Mouse (Mus musculus) ES-E14 (cell line): Measurements from ENCODE around the gene Npc1l1. TPM values are rescaled to one million over a fixed set of nuclear protein-coding genes. Genes with fewer than 3 reads are reported as not detected.

Experiments
- DNase-seq: peaks from one replicate; pipeline ENCODE4 v3.0.0-alpha.2; 2013; ENCODE audit warnings: low read depth, low spot score
- H3K27ac ChIP-seq: 2 replicates; pipeline ENCODE4 v1.5.1; 2012; ENCODE audit warnings: low read depth, mild to moderate bottlenecking, low read length, moderate library complexity, mixed read lengths; ENCODE audit not compliant: poor library complexity, insufficient read depth, severe bottlenecking
- H3K36me3 ChIP-seq: 2 replicates; pipeline ENCODE4 v1.6.1; 2012; ENCODE audit warnings: mild to moderate bottlenecking, low read length, moderate library complexity, mixed read lengths; ENCODE audit not compliant: control insufficient read depth, poor library complexity, insufficient read depth, severe bottlenecking
- H3K4me1 ChIP-seq, 2 experiments: fragments of 150-350 bp in 1 of 2; sonication (generic) in 1 of 2; 2 replicates each; pipeline ENCODE4 v1.6.1; 2012; ENCODE audit warnings: low read length in 2 of 2, mild to moderate bottlenecking in 1 of 2, mixed read lengths in 1 of 2; ENCODE audit not compliant: control insufficient read depth in 2 of 2, insufficient read depth in 2 of 2, poor library complexity in 1 of 2
- H3K4me3 ChIP-seq, 2 experiments: fragments of 150-350 bp in 1 of 2; sonication (generic) in 1 of 2; 2 replicates each; pipeline ENCODE4 v1.5.1; 2012; ENCODE audit warnings: low read length in 2 of 2, low read depth in 1 of 2, mild to moderate bottlenecking in 1 of 2, mixed read lengths in 1 of 2; ENCODE audit not compliant: insufficient read depth in 1 of 2, poor library complexity in 1 of 2, severe bottlenecking in 1 of 2
- H3K9ac ChIP-seq: 2 replicates; pipeline ENCODE4 v1.6.1; 2012; ENCODE audit warnings: low read depth, mild to moderate bottlenecking, low read length, mixed read lengths; ENCODE audit not compliant: poor library complexity, insufficient read depth, severe bottlenecking
- H3K9me3 ChIP-seq: fragments of 150-350 bp; sonication (generic); 2 replicates; pipeline ENCODE4 v1.6.1; 2012; ENCODE audit warnings: low read depth, mild to moderate bottlenecking, low read length; ENCODE audit not compliant: control insufficient read depth, insufficient read depth
- CHD2 ChIP-seq: IDR thresholded peaks from 2 replicates; pipeline ENCODE4 v1.6.1; 2014; ENCODE audit warnings: mild to moderate bottlenecking, low read depth, low read length, inconsistent platforms
- HCFC1 ChIP-seq: IDR thresholded peaks from 2 replicates; pipeline ENCODE4 v1.6.1; 2012; ENCODE audit warnings: low read length, inconsistent platforms, borderline replicate concordance; ENCODE audit not compliant: insufficient read depth
- MAFK ChIP-seq: IDR thresholded peaks from 2 replicates; pipeline ENCODE4 v1.6.1; 2014; ENCODE audit warnings: mild to moderate bottlenecking, low read depth, low read length, inconsistent platforms; ENCODE audit not compliant: insufficient read depth
- ZC3H11A ChIP-seq: IDR thresholded peaks from 2 replicates; pipeline ENCODE4 v1.6.1; 2012; ENCODE audit warnings: low read depth, mild to moderate bottlenecking, inconsistent platforms, low read length, borderline replicate concordance
- ZNF384 ChIP-seq: IDR thresholded peaks from 2 replicates; pipeline ENCODE4 v1.6.1; 2012; ENCODE audit warnings: low read depth, low read length, inconsistent platforms
- in situ Hi-C, 2 experiments: fragments of 600-800 bp; cut with MboI; formaldehyde crosslinking; loops; one replicate each; pipeline ENCODE4 v1.15.1; 2025; ENCODE audit warnings: low sequenced_read_pairs in 2 of 2, inconsistent platforms in 1 of 2; ENCODE audit not compliant: unreplicated experiment in 2 of 2
- total RNA-seq: library from RNA; depleted of rRNA; stranded (reverse); fragments of 300-350 nt; gene quantifications from 2 replicates; pipeline ENCODE4 v1.2.3, GENCODE M21; 2012

Gene Npc1l1
- total RNA-seq, 1 experiment: 0.40 TPM

DNA sequence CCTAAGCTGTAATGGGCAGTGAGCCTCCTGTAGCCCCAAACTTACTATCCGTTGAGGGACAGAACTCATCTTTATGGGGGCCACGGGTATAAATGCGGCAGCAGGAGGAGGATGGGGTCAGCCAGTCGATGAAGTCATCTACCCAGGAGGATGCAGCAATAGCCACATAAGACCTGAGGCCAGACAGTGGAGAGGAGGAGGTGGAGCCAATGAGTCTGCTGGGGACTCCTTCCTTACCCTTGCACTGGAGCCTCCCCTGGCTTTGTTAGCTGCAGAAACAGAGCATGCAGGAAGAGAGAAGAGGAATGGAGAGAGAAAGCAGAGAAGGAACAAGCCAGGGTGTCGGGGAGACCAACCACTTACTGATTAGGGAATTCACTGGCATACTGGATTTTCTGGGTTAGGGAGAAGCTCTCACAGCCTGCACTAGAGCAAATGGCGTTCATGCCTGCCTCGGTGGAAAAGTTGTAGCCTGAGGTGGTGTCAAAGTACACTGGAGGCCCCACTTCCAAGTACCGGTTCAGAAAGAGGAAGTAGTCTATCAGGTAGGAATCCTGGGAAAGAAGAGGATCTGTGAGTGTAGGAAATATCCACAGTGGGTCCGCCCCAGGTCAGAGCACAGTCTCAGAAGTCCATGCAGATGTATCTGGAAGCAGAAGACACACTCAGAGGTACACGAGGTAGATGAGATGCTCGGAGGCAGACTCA, 11.6 kb downstream of the Npc1l1 start:
- Histone ChIP-seq H3K4me3 (no peak overlapping the region), H3K4me1 (no peaks in the 10 kb centered on the region), H3K9me3 (no peaks in the 10 kb centered on the region), H3K9ac (no peak overlapping the region), H3K36me3 (no peaks in the 10 kb centered on the region), H3K27ac (no peak overlapping the region)
- in situ Hi-C loops: no loop called here
- DNase-seq: no peak
- no peak for TF ChIP-seq CHD2
- TF ChIP-seq HCFC1: no peak
- TF ChIP-seq ZC3H11A: no peak
- TF ChIP-seq MAFK: no peak
- TF ChIP-seq ZNF384: no peak

DNA sequence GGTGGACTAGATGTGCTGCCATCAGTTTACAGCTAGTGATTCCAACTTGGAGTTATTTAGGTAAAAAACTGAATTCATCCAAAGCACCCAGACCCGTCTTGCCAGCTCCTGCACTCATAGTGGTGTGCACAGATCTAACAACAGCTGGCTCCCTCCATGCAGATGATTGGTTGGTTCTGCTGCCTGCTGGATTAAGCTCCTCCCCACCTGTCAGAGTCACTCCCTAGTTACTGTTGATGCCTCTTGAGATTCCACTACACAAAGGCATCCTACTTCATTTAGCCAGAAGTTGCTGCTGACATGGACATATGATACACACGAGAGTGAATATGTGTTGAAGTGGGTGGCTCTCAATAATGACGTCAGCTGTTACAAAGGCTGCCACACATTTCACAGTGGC, 13.1 kb downstream of the Npc1l1 start:
- DNase-seq: no peak
- Histone ChIP-seq H3K9ac (no peak overlapping the region), H3K36me3 (no peaks in the 10 kb centered on the region), H3K9me3 (no peaks in the 10 kb centered on the region), H3K4me3 (no peak overlapping the region), H3K27ac (no peak overlapping the region), H3K4me1 (no peaks in the 10 kb centered on the region)
- TF ChIP-seq HCFC1 (no peak), ZC3H11A (no peak), MAFK (no peak), ZNF384 (no peak)
- in situ Hi-C loops: no loop called here

DNA sequence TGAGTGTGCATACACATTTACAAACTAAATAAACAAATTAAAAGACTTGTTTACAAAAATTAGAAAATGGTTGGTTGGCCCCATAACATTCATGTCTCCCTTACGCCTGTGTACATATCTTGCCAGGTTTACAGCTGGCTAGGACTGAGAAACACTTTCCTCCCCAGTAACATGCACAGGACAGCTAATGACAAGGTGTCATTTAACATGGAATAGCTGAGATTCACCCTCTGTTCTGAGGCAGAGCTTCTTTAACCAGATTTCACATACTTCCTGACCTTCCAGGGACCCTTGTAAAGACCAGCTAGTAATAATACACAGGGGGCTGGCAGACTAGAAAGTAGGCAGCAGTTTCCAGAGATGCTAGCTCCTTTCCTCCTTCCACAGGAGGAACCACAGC, 21.8 kb downstream of the Npc1l1 start:
- no peaks in the 10 kb centered on the region for H3K9me3 ChIP-seq
- in situ Hi-C loops: no loop called here
- DNase-seq: no peak
- TF ChIP-seq MAFK (no peak), ZC3H11A (no peak), ZNF384 (no peak), HCFC1 (no peak), CHD2 (no peak)
- no peaks in the 10 kb centered on the region for H3K36me3 ChIP-seq
- H3K9ac ChIP-seq: no peak overlapping the region
- no peak overlapping the region for H3K27ac ChIP-seq
- no peak overlapping the region for H3K4me3 ChIP-seq
- H3K4me1 ChIP-seq: no peaks in the 10 kb centered on the region

- no peaks in the 10 kb centered on the region for H3K9me3 ChIP-seq
- TF ChIP-seq CHD2 (no peak), HCFC1 (no peak), MAFK (no peak), ZNF384 (no peak), ZC3H11A (no peak)
- no peak overlapping the region for H3K27ac ChIP-seq
- no peaks in the 10 kb centered on the region for H3K4me1 ChIP-seq
- no peak overlapping the region for H3K9ac ChIP-seq
- no peaks in the 10 kb centered on the region for H3K36me3 ChIP-seq
- in situ Hi-C loops: no loop called here
- no peak overlapping the region for H3K4me3 ChIP-seq
- DNase-seq: no peak
These were observed 22.9 kb downstream of the Npc1l1 start for GRCm38 (mm10) chr11:6207090-6207489.
